Mouse (Mus musculus) olfactory bulb, adult 2 months (tissue): Measurements from ENCODE around the gene Nradd.

ENCODE experiments used
- CTCF ChIP-seq: fragments of 200-500 bp; IDR thresholded peaks from 2 replicates; pipeline ENCODE4 v1.5.1; 2012; ENCODE audit warnings: low read depth, mild to moderate bottlenecking, low read length, moderate library complexity; ENCODE audit not compliant: insufficient read depth
- POLR2A ChIP-seq: fragments of 200-500 bp; IDR thresholded peaks from 2 replicates; pipeline ENCODE4 v1.6.1; 2012; ENCODE audit warnings: mild to moderate bottlenecking, low read depth, low read length, moderate library complexity; ENCODE audit not compliant: insufficient read depth

- TF ChIP-seq CTCF = no peak
- TF ChIP-seq POLR2A = no peak
These were observed 42.1 kb upstream of the Nradd start for GRCm38 (mm10) chr9:110666374-110666773.
